Mouse (Mus musculus) left cerebral cortex, postnatal 4 days (tissue): ENCODE data around the gene Mcub. TPM values are rescaled to one million over a fixed set of nuclear protein-coding genes. Genes with fewer than 3 reads are reported as not detected.

Experiments
- DNase-seq: peaks from one replicate; pipeline ENCODE4 v3.0.0-alpha.2; 2022
- intact Hi-C: fragments of 180-260 bp; cut with DNase I; formaldehyde crosslinking; loops from one replicate; pipeline ENCODE4 v1.15.1; 2025
- total RNA-seq, 2 experiments: library from RNA; stranded (reverse); gene quantifications; 2 replicates each; pipeline ENCODE4 v1.2.3; 2021

Gene Mcub
- total RNA-seq, 2 experiments from 2014 or later: 3.1 to 3.9 TPM

- intact Hi-C loops: no loop called here
Observed at GRCm38 (mm10) chr3:129953296-129953695, 16.7 kb downstream of the Mcub start.

GRCm38 (mm10) chr3:129949158-129949773, 20.7 kb downstream of the Mcub start:
- no peak for DNase-seq
- intact Hi-C loops: no loop called here

More at GRCm38 (mm10) chr3:129953296-129953695, 16.7 kb downstream of the Mcub start:
- DNase-seq: no peak

- intact Hi-C loops: no loop called here
- no peak for DNase-seq
Observed at GRCm38 (mm10) chr3:129948359-129948758, 21.6 kb downstream of the Mcub start.

- no peak for DNase-seq
- intact Hi-C loops: no loop called here
Observed at GRCm38 (mm10) chr3:129946217-129946914, 23.6 kb downstream of the Mcub start.

GRCm38 (mm10) chr3:129943813-129944212, 26.2 kb downstream of the Mcub start:
- intact Hi-C loops: no loop called here
- no peak for DNase-seq

- intact Hi-C loops: no loop called here
- no peak for DNase-seq
Observed at GRCm38 (mm10) chr3:129941291-129941690, 28.7 kb downstream of the Mcub start.

- DNase-seq: no peak
- intact Hi-C loops: no loop called here
Observed at GRCm38 (mm10) chr3:129940780-129941179, 29.2 kb downstream of the Mcub start.

- no peak for DNase-seq
- intact Hi-C loops: no loop called here
Observed at GRCm38 (mm10) chr3:129939058-129939457, 30.9 kb downstream of the Mcub start.

- DNase-seq: no peak
- intact Hi-C loops: no loop called here
Observed at GRCm38 (mm10) chr3:129937848-129938247, 32.2 kb downstream of the Mcub start.

GRCm38 (mm10) chr3:129936561-129936960, 33.4 kb downstream of the Mcub start:
- DNase-seq: no peak

GRCm38 (mm10) chr3:129932443-129932842, 37.6 kb downstream of the Mcub start:
- DNase-seq: peak; percentile 12
- intact Hi-C loops: no loop called here

More at GRCm38 (mm10) chr3:129936561-129936960, 33.4 kb downstream of the Mcub start:
- intact Hi-C loops: no loop called here

- DNase-seq: no peak
- intact Hi-C loops: no loop called here
Observed at GRCm38 (mm10) chr3:129930213-129930778, 39.7 kb downstream of the Mcub start.

GRCm38 (mm10) chr3:129925861-129926260, 44.1 kb downstream of the Mcub start:
- intact Hi-C loops: no loop called here
- no peak for DNase-seq

- intact Hi-C loops: no loop called here
- DNase-seq: no peak
Observed at GRCm38 (mm10) chr3:129923581-129923980, 46.4 kb downstream of the Mcub start.

- intact Hi-C loops: loop anchor here (5.0 kb wide), 1 partner anchor 164 kb away; no protein-coding TSS in a partner anchor
- peak; percentile 75 for DNase-seq
Observed at GRCm38 (mm10) chr3:129918434-129918833, 51.6 kb downstream of the Mcub start.

- intact Hi-C loops: loop anchor here (5.0 kb wide), 1 partner anchor 165 kb away; no protein-coding TSS in a partner anchor
- no peak for DNase-seq
Observed at GRCm38 (mm10) chr3:129917424-129917823, 52.6 kb downstream of the Mcub start.

- no peak for DNase-seq
- intact Hi-C loops: no loop called here
Observed at GRCm38 (mm10) chr3:129913241-129913640, 56.8 kb downstream of the Mcub start.

- no peak for DNase-seq
- intact Hi-C loops: no loop called here
Observed at GRCm38 (mm10) chr3:129912025-129912424, 58.0 kb downstream of the Mcub start.

- no peak for DNase-seq
- intact Hi-C loops: no loop called here
Observed at GRCm38 (mm10) chr3:129904381-129905132, 65.4 kb downstream of the Mcub start.

GRCm38 (mm10) chr3:129903866-129904265, 66.1 kb downstream of the Mcub start:
- intact Hi-C loops: no loop called here
- DNase-seq: no peak

- intact Hi-C loops: no loop called here
- no peak for DNase-seq
Observed at GRCm38 (mm10) chr3:129903369-129903768, 66.6 kb downstream of the Mcub start.
